Mouse (Mus musculus): Measurements from ENCODE around the gene Vax2. TPM values are rescaled to one million over a fixed set of nuclear protein-coding genes. Genes with fewer than 3 reads are reported as not detected.

The Vax2 gene
- polyA plus RNA-seq (2015; fragmentation: Nextera tagmentation; extraction: Ambion mirVana): 0.14 and 0.15 TPM in 2 replicates

DNA sequence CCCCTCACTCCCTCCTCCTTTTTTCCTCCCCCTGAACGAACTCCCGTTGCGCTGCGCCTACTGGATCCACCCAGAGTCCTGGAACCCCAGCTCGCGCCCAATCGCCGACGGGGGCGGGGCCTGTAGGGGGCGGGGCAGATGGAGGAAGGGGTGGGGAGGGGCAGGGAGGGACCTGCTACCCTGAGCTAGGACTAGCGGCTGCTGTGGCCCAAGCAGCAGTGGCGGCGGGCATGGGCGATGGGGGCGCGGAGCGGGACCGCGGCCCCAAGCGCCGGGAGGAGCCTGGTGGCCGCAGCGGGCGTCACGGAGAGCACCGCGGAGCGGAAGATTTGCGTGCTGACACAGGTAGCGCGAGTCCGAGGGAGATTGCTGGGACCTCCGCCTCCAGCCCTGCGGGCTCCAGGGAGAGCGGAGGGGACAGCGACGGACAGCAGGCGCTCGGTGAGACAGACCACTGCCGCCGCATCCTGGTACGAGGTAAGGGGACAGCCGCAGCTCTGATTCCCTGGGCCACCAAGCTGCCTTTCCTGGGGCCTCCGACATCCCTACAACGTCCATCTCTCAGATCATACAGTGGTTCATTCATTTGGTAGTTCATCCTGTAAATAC is at the start of gene Vax2:
TSS of gene Vax2 (plus strand) at position 198 of the 609 bp plus-strand sequence.
- Histone ChIP-seq H3K4me1 (peaks cover 21% of the 10 kb centered on the region), H3K27ac (replicated peaks) (no peak within 1 kb of the TSS), H3K4me2 (replicated peaks) (peak within 1 kb of the TSS; percentile 68), H3K36me3 (no peaks in the 10 kb centered on the region), H3K9ac (replicated peaks) (peak within 1 kb of the TSS; percentile 25; the same call in 1 of the 2 replicates), H3K27me3 (peaks cover 98% of the 10 kb centered on the region), H3K4me3 (peak within 1 kb of the TSS; percentile 42), H3K9me3 (no peaks in the 10 kb centered on the region)
- ATAC-seq (replicated peaks): peak; percentile 79
- WGBS: under 1% methylated on average over 44 of the region's 46 CpGs

DNA sequence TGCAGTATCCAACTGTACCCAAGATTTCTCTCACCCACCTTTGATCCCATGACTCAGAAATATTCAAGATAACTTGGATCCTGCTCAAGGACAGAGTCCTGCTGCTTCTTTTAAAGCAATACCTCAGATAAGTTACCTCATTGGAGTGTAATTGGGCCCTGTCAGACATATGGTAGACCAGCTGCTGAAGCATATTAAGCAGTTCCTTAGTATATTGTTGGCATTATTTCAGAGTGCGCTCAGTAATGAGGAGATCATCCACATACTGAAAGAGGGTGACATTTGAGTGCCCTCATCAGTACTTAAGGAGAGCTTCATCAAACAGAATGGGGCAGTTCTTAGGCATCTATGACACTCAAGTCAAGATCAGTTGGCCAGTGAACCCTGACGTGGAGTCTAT is 46.1 kb upstream of the Vax2 start:
- H3K9ac ChIP-seq (replicated peaks): no peak overlapping the region
- no peaks in the 10 kb centered on the region for H3K27me3 ChIP-seq
- no peaks in the 10 kb centered on the region for H3K36me3 ChIP-seq
- no peaks in the 10 kb centered on the region for H3K9me3 ChIP-seq
- H3K4me1 ChIP-seq: no peaks in the 10 kb centered on the region
- H3K4me2 ChIP-seq (replicated peaks): no peak overlapping the region
- no peak overlapping the region for H3K27ac ChIP-seq (replicated peaks)
- no peak overlapping the region for H3K4me3 ChIP-seq
- no peak for ATAC-seq (replicated peaks)
- WGBS: 61% methylated on average over 2 of the region's 2 CpGs

DNA sequence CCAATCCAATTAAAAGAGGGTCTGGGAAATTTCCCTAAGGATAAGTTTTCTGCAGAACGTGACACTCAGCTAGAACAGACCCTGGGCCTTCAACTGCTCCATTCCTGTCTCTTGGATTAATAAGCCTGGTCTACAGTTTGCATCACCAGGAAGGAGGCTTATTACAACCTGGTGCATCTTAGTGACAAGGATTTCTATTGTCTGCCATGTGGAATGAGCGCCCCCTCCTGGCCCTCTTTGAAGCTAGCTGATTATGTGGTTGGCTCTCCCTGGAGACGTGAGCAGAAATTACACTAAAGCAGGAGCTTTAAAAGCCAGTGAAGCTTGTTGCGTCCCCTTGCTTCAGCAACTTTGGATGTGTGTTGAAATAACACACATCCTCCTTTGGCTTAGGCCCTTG is 37.7 kb upstream of the Vax2 start:
- Histone ChIP-seq H3K36me3 (no peaks in the 10 kb centered on the region), H3K9me3 (no peaks in the 10 kb centered on the region), H3K4me1 (no peaks in the 10 kb centered on the region), H3K27ac (replicated peaks) (no peak overlapping the region), H3K9ac (replicated peaks) (no peak overlapping the region), H3K4me3 (no peak overlapping the region), H3K27me3 (no peaks in the 10 kb centered on the region), H3K4me2 (replicated peaks) (no peak overlapping the region)
- no peak for ATAC-seq (replicated peaks)
- 5% methylated on average over 4 of the region's 4 CpGs for WGBS

DNA sequence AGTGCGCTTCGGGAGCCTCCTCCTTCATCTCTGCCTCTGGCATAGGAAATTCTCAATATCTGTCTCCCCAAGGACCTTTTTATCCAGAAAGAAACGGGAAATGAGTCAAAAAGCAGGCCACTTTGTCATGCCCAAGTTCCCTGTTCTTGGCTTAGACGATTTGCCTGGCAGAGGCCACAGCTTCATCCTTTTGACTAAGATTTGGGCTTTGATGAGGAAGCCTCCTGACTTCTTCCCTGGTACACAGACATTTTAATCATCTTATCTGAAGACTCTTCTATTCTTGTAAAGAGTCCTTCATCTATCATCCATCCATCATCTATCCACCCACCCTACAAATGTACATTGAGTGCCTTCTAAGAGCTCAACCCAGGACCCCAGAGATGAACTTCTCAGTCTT is 33.3 kb upstream of the Vax2 start, which contains the start of gene Cd207:
TSS of gene Cd207 (minus strand) at position 101 of the 400 bp plus-strand sequence.
- no peak within 1 kb of the TSS for H3K27ac ChIP-seq (replicated peaks)
- no peak within 1 kb of the TSS for H3K9ac ChIP-seq (replicated peaks)
- H3K9me3 ChIP-seq: no peaks in the 10 kb centered on the region
- no peak within 1 kb of the TSS for H3K4me3 ChIP-seq
- peaks cover 3% of the 10 kb centered on the region; the same call in 1 of the 2 replicates for H3K27me3 ChIP-seq
- H3K36me3 ChIP-seq: no peaks in the 10 kb centered on the region
- H3K4me2 ChIP-seq (replicated peaks): no peak within 1 kb of the TSS
- no peaks in the 10 kb centered on the region for H3K4me1 ChIP-seq
- ATAC-seq (replicated peaks): no peak
- 79% methylated on average over 4 of the region's 4 CpGs for WGBS

DNA sequence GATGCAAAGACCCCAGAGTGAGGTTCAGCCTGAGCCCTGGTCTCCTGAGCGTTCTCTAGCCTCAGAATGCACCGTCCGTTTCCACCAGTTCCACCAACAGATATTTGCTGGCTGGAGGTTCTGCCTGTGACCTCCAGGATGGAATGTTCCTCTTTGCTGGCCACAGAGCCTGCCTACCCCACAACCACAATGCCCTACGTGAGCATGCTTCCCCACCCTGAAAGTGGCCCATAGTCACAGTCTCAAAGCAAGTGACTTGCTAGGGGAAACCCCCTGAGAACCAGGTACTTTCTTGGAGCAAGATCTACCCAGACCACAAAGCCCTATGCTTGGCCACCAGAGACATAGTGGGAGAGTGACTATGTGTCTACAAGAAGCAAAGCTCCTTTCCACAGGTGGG is 21.7 kb upstream of the Vax2 start:
- Histone ChIP-seq H3K4me1 (no peaks in the 10 kb centered on the region), H3K9ac (replicated peaks) (no peak overlapping the region), H3K4me2 (replicated peaks) (no peak overlapping the region), H3K27me3 (peaks cover 43% of the 10 kb centered on the region), H3K4me3 (no peak overlapping the region), H3K36me3 (no peaks in the 10 kb centered on the region), H3K9me3 (no peaks in the 10 kb centered on the region), H3K27ac (replicated peaks) (no peak overlapping the region)
- 75% methylated on average over 4 of the region's 4 CpGs for WGBS
- no peak for ATAC-seq (replicated peaks)

DNA sequence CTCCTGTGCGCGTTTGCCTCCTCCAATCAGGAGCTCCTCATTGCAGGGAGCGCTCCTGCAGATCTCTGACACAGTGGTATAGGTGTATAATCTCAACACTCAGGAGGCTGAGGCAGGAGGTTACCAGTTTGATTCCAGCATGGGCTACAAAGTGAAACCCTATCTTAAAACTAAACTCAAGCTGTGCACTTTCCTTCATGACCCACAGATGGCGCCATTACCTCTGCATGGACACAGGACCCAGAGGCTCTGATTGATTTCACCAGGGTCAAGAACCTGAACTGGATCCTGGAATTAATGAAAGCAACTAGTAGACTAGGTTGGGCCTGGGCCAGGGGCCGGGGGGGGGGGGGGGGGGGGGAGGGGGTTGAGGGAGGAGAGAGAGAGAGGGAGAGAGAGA is 20.8 kb upstream of the Vax2 start:
- Histone ChIP-seq H3K27ac (replicated peaks) (no peak overlapping the region), H3K36me3 (no peaks in the 10 kb centered on the region), H3K4me2 (replicated peaks) (no peak overlapping the region), H3K4me1 (no peaks in the 10 kb centered on the region), H3K9ac (replicated peaks) (no peak overlapping the region), H3K4me3 (no peak overlapping the region), H3K9me3 (no peaks in the 10 kb centered on the region), H3K27me3 (peaks cover 52% of the 10 kb centered on the region)
- no peak for ATAC-seq (replicated peaks)
- WGBS: 25% methylated on average over 4 of the region's 5 CpGs

DNA sequence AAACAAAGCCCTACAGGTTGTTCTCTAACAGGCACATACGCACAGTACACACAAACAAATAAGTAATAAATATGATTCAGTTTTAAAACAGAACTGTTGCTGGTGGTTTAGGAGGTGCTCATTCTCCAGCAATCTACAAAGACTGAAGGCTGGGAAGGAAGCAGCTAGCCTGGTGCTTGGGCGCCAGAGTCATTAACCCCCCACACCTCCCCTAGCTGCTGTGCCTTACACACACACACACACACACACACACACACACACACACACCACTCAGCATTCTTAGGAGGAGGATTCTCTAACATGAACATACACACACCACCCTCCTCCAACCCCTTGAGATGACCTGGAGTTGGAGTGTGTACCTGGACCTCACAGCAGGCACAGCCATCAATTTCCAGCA is 20.1 kb upstream of the Vax2 start:
- Histone ChIP-seq H3K27ac (replicated peaks) (no peak overlapping the region), H3K4me3 (no peak overlapping the region), H3K9ac (replicated peaks) (no peak overlapping the region), H3K4me2 (replicated peaks) (no peak overlapping the region), H3K36me3 (no peaks in the 10 kb centered on the region), H3K9me3 (no peaks in the 10 kb centered on the region), H3K27me3 (peaks cover 59% of the 10 kb centered on the region), H3K4me1 (no peaks in the 10 kb centered on the region)
- ATAC-seq (replicated peaks): no peak
- 70% methylated on average over 2 of the region's 2 CpGs for WGBS

DNA sequence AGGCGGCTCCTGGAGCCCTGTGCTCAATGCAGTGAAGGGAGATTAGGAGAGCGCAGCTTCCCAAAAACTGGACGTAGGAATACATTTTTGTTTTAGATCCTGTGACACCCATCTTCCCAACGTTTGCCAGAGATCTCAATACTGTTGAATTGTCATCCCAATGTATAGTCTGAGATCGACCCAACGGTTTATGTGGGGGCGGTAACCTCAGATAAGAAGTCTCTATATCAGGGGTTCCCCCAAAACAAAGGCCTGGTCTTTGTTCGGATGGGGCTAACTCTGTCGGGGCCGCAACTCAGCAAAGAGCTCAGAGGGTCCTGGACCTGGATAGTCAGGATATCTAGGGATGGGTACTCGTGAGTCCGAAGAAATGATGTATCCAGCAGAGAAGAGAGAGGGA is 18.1 kb upstream of the Vax2 start:
- ATAC-seq (replicated peaks): no peak
- under 1% methylated on average over 12 of the region's 12 CpGs for WGBS
- no peak overlapping the region for H3K4me2 ChIP-seq (replicated peaks)
- no peaks in the 10 kb centered on the region for H3K36me3 ChIP-seq
- no peak overlapping the region for H3K9ac ChIP-seq (replicated peaks)
- H3K4me3 ChIP-seq: no peak overlapping the region
- no peaks in the 10 kb centered on the region for H3K9me3 ChIP-seq
- no peaks in the 10 kb centered on the region for H3K4me1 ChIP-seq
- H3K27me3 ChIP-seq: peaks cover 79% of the 10 kb centered on the region
- H3K27ac ChIP-seq (replicated peaks): no peak overlapping the region

DNA sequence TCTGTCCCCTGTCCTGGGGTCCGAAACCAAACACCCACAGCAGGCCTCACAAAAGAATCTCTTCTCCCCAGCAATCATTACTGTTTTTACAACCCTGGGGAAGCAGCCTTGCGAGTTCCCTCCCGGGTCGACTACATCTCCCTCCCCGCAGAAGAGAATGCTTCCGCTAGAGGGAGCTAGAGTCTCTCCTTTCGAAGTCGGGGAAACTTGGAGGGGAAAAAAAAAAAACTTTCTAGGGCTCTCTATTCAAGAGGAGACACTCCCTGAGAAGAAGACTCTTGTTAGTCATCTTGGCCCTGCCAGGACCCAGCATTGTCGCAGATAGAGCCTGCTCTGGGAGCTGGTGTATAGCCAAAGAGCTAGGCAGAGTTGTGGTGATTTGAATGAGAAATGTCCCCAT is 17.2 kb upstream of the Vax2 start:
- WGBS: under 1% methylated on average over 9 of the region's 9 CpGs
- no peaks in the 10 kb centered on the region for H3K9me3 ChIP-seq

DNA sequence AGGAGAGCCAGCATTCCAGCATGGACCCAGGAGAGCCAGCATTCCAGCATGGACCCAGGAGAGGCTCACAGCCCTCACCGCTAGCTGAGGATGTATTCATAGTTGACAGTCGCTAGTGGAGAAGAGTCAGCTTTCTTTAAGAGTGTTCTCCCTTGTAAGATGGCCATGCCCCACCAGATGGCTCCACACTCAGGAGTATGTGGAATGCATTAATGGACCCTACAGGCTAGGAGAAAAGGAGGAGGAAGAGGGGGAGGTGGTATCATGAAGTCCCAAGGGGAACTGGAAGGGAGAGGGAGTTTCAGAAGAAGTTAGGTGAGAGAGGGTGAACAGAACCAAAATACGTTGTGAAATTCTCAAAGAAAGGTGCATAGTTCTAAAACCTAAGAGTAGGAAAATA is 15.3 kb upstream of the Vax2 start:
- WGBS: 9% methylated on average over 3 of the region's 3 CpGs
- H3K9ac ChIP-seq (replicated peaks): no peak overlapping the region

More for the DNA sequence above, 17.2 kb upstream of the Vax2 start:
- Histone ChIP-seq H3K4me2 (replicated peaks) (no peak overlapping the region), H3K9ac (replicated peaks) (no peak overlapping the region), H3K4me1 (no peaks in the 10 kb centered on the region), H3K36me3 (no peaks in the 10 kb centered on the region), H3K27ac (replicated peaks) (no peak overlapping the region), H3K27me3 (peaks cover 88% of the 10 kb centered on the region), H3K4me3 (no peak overlapping the region)
- ATAC-seq (replicated peaks): no peak

DNA sequence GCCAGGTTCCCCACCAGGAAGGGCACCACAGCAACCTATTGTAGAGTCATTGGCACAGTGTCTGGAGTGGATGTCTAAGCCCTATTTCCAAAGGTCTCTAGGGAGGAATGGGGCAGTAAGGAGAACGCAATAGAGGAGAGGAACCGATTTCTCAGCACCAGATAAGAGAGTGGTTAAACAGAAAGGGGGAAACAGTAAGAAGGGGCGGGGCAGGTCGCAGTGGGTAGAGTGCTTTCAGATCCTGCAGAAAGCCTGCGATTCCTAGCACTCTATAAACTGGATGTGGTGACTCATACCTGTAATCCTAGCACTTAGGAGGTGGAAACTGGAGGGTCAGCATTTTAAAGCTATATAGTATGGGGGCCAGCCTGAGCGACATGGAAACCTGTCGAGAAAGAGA is 14.4 kb upstream of the Vax2 start:
- H3K36me3 ChIP-seq: no peaks in the 10 kb centered on the region
- no peak overlapping the region for H3K9ac ChIP-seq (replicated peaks)
- no peak for ATAC-seq (replicated peaks)
- H3K27ac ChIP-seq (replicated peaks): no peak overlapping the region
- no peaks in the 10 kb centered on the region for H3K9me3 ChIP-seq
- WGBS: 1% methylated on average over 7 of the region's 7 CpGs
- H3K4me2 ChIP-seq (replicated peaks): no peak overlapping the region
- no peaks in the 10 kb centered on the region for H3K4me1 ChIP-seq
- H3K4me3 ChIP-seq: no peak overlapping the region
- H3K27me3 ChIP-seq: peaks cover 93% of the 10 kb centered on the region

More for the DNA sequence above, 15.3 kb upstream of the Vax2 start:
- Histone ChIP-seq H3K27me3 (peaks cover 92% of the 10 kb centered on the region), H3K4me3 (no peak overlapping the region), H3K27ac (replicated peaks) (no peak overlapping the region), H3K4me2 (replicated peaks) (no peak overlapping the region), H3K4me1 (no peaks in the 10 kb centered on the region), H3K36me3 (no peaks in the 10 kb centered on the region), H3K9me3 (no peaks in the 10 kb centered on the region)
- no peak for ATAC-seq (replicated peaks)

DNA sequence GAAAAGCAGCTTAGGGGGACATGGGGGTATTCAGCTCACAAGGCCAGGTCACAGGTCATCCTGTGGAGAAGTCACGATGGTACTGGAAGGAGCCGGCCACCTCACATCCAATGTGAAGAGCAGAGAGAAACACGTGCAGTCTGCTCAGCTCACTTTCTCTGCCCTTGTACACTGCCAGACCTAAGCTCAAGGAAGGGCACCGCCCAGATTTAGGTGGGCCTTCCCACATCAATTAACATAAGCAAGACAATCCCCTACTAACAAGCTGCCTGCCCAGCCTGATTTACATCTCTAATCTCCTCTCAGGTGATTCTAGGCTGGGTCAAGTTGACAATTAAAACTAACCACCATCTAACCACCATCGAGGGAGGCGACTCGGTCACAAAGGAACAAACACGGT is 13.1 kb upstream of the Vax2 start:
- Histone ChIP-seq H3K4me1 (peaks cover 6% of the 10 kb centered on the region), H3K9me3 (no peaks in the 10 kb centered on the region), H3K4me2 (replicated peaks) (no peak overlapping the region), H3K27ac (replicated peaks) (no peak overlapping the region), H3K27me3 (peaks cover 93% of the 10 kb centered on the region), H3K4me3 (no peak overlapping the region), H3K36me3 (no peaks in the 10 kb centered on the region), H3K9ac (replicated peaks) (no peak overlapping the region)
- no peak for ATAC-seq (replicated peaks)
- WGBS: 2% methylated on average over 8 of the region's 8 CpGs

DNA sequence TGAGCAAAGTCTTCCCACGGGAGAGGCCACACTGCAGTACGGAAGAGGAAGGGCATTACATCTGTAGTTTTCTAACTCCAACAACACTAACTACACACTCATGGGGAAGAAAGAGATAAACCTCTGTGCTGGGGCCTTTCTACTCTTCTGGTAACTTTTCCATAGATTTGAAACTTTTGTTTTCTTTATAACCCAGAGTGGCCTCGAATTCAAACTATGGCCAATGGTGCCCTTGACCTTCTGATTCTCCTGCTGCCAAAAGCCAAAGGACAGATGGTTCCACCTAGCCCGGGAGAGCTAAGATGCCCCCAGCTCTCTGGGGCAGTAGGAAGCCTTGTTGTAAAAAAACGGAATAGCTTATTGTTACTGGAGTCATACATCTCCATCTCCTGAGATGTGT is 11.1 kb upstream of the Vax2 start:
- H3K4me3 ChIP-seq: no peak overlapping the region
- no peak overlapping the region for H3K9ac ChIP-seq (replicated peaks)
- H3K27me3 ChIP-seq: peaks cover 92% of the 10 kb centered on the region
- 3% methylated on average over 5 of the region's 5 CpGs for WGBS
- H3K4me1 ChIP-seq: peaks cover 6% of the 10 kb centered on the region
- ATAC-seq (replicated peaks): no peak
- no peaks in the 10 kb centered on the region for H3K9me3 ChIP-seq
- H3K36me3 ChIP-seq: no peaks in the 10 kb centered on the region
- H3K27ac ChIP-seq (replicated peaks): no peak overlapping the region
- no peak overlapping the region for H3K4me2 ChIP-seq (replicated peaks)
